Mouse (Mus musculus) T-helper 17 cell (primary cell): Measurements from ENCODE around the gene Isoc2a.
"Not testable (repeated sequence)": the region's sequence is repeated elsewhere in the genome, so short reads cannot be mapped to it uniquely, and the experiment has no call there.

Source experiments
- in situ Hi-C, 2 experiments: fragments of 300-600 bp; cut with MboI, MseI; formaldehyde crosslinking; loops; 1 replicate in 1 of 2; 2 replicates in 1 of 2; pipeline ENCODE4 v1.15.1; 2025; ENCODE audit warnings: high pct_unique_total_duplicates in 2 of 2

Gene Isoc2a

GRCm38 (mm10) chr7:4876753-4877221, at the start of gene Isoc2a:
TSS of gene Isoc2a (plus strand) at chr7:4877153.
- in situ Hi-C loops, result no loop called here

- in situ Hi-C loops, result no loop called here
Observed at GRCm38 (mm10) chr7:4830476-4830875, 46.5 kb upstream of the Isoc2a start.

GRCm38 (mm10) chr7:4835631-4836327, 41.2 kb upstream of the Isoc2a start:
- in situ Hi-C loops, result no loop called here

GRCm38 (mm10) chr7:4836351-4836792, 40.6 kb upstream of the Isoc2a start:
- in situ Hi-C loops, result no loop called here

- in situ Hi-C loops, result no loop called here
Observed at GRCm38 (mm10) chr7:4837639-4838038, 39.3 kb upstream of the Isoc2a start.

- in situ Hi-C loops, result no loop called here
Observed at GRCm38 (mm10) chr7:4842077-4842476, 34.9 kb upstream of the Isoc2a start.

- in situ Hi-C loops, result no loop called here
Observed at GRCm38 (mm10) chr7:4842634-4843131, 34.3 kb upstream of the Isoc2a start.

- in situ Hi-C loops, result no loop called here
Observed at GRCm38 (mm10) chr7:4843604-4844244, 33.2 kb upstream of the Isoc2a start.

GRCm38 (mm10) chr7:4844245-4844916, 32.6 kb upstream of the Isoc2a start, which contains the start of gene Shisa7:
TSS of gene Shisa7 (minus strand) at chr7:4844696.
- in situ Hi-C loops, result no loop called here

- in situ Hi-C loops, result no loop called here
Observed at GRCm38 (mm10) chr7:4844917-4845309, 32.0 kb upstream of the Isoc2a start.

GRCm38 (mm10) chr7:4849372-4849771, 27.6 kb upstream of the Isoc2a start:
- in situ Hi-C loops, result no loop called here

- in situ Hi-C loops, result no loop called here
Observed at GRCm38 (mm10) chr7:4850621-4851314, 26.2 kb upstream of the Isoc2a start.

GRCm38 (mm10) chr7:4851315-4851688, 25.7 kb upstream of the Isoc2a start:
- in situ Hi-C loops, result no loop called here

- in situ Hi-C loops, result no loop called here
Observed at GRCm38 (mm10) chr7:4853613-4854012, 23.3 kb upstream of the Isoc2a start.

GRCm38 (mm10) chr7:4856508-4856907, 20.4 kb upstream of the Isoc2a start:
- in situ Hi-C loops, result no loop called here

GRCm38 (mm10) chr7:4857321-4857720, 19.6 kb upstream of the Isoc2a start:
- in situ Hi-C loops, result no loop called here

- in situ Hi-C loops, result no loop called here
Observed at GRCm38 (mm10) chr7:4859418-4859978, 17.5 kb upstream of the Isoc2a start.

- in situ Hi-C loops, result not testable (repeated sequence)
Observed at GRCm38 (mm10) chr7:4860926-4861325, 16.0 kb upstream of the Isoc2a start.

- in situ Hi-C loops, result no loop called here
Observed at GRCm38 (mm10) chr7:4863041-4863440, 13.9 kb upstream of the Isoc2a start.

- in situ Hi-C loops, result no loop called here
Observed at GRCm38 (mm10) chr7:4863541-4864080, 13.3 kb upstream of the Isoc2a start.
